Mouse (Mus musculus): ENCODE measurements around the gene Maats1. TPM values are rescaled to one million over a fixed set of nuclear protein-coding genes. Genes with fewer than 3 reads are reported as not detected.

The Maats1 gene
- polyA plus RNA-seq, 1 experiment, result 0.24 TPM

- DNase-seq (ENCODE audit: low read depth), result no peak
Observed at GRCm38 (mm10) chr16:38294685-38295348, 47.1 kb downstream of the Maats1 start, which contains the start of gene Nr1i2. Nr1i2 (minus strand) TSS chr16:38294824.

DNA sequence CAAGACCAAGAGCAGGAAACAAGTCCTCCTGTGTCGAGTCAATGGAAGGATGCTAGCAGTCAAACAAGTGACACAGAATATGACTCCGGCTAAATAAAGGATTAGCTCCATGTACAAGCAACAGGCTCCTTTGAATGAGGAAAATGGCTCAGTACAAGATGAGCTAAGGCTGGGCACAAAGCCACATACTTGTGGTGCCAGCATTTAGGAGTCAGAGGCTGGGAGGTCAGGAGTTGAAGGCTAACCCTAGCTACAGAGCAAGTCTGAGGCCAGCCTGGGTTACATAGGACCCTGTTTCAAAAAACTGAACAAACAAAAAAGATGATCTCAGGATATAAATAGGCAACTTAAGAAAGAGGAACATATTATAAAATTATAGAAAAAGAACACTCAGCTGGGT lies 51.8 kb downstream of the Maats1 start:
- no peak for DNase-seq (ENCODE audit: low read depth)

DNA sequence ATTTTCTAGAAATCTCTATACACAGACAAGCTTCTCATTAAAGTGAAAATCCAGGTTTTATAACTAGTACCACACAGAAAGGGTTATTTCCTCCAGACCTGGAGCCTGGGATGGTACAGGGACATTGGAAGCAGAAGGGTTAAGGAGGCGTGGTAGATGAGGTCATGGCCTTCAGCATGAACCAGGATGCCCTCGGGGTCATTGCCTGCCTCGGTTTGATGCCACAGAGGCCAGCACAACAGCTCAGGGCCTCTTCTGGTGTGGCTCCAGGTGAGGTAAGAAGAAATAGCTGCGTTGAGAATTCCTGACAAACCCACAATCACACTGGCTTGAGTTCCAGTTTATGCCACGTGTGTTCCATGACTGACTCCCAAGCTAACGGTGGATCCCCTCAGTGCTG lies 53.1 kb downstream of the Maats1 start:
- no peak for DNase-seq (ENCODE audit: low read depth)

DNA sequence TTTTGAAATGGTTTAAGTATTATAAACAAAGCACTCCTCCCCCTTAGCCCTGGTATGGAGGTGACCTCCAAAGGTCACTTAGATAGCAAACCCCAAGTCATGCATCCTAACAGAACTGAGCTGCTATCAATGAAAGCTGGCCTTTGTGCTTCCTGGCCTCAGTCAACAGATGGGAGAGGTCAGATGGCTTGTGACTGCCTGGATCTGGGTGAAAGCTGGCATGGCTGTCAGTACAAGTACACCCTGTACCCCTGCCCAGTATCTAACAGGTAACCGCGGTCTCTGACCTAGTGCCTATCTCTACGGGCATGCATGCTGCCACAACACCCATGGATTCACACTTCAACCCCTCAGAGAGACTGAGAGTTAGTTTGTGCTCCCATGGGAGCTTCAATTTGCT lies 54.2 kb downstream of the Maats1 start:
- no peak for DNase-seq (ENCODE audit: low read depth)

- DNase-seq (ENCODE audit: low read depth), result no peak
Observed at GRCm38 (mm10) chr16:38287357-38287756, 54.6 kb downstream of the Maats1 start.

DNA sequence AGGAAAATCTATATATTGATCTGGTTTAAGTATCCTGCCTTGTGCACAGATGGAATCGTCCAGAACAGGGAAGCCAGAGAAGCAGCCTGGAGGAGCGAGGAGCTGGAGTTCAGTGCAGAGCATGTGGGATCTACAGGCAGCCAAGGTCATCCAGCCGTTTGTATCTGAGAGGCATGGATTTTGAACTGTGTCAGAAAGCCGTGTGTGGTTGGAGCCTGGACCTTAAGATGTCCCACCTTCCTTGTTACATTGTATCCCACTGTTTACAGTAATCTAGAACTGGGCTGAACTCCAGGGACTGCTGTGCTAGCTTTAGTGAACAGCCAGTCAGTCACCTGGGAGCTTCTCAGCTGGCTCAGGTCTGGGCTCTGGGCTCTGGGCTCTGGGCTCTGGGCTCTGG lies 55.4 kb downstream of the Maats1 start:
- no peak for DNase-seq (ENCODE audit: low read depth)

GRCm38 (mm10) chr16:38285801-38286200 lies 56.1 kb downstream of the Maats1 start:
- no peak for DNase-seq (ENCODE audit: low read depth)

GRCm38 (mm10) chr16:38283300-38283699 lies 58.6 kb downstream of the Maats1 start:
- no peak for DNase-seq (ENCODE audit: low read depth)

DNA sequence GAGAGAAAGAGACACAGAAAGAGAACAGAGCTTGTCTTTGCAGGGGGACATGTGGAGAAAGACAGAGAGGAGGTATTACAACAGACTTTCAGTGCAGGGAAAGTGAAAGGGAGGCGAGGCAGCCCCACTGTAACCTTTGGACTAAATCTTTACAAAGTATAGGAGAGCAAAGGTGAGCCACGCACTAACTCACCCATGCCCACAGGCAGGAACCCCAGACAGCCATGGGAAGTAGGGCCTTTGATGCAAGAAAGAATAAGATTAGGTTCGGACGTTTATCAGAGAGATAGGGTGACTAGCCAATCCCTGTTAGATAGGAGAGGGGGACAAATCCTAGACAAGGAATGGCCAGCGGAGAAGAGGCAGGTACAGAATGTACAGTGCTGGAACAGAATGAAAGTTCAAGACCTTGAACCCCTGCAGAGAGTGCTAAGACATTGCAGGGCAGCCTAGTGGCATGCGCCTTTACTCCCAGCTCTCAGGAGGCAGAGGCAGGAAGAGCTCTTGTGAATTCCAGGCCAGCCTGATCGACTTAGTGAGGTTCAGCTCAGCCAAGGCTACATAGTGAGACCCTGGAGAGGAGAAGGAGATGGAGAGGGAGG lies 59.3 kb downstream of the Maats1 start:
- DNase-seq (ENCODE audit: low read depth), result no peak

GRCm38 (mm10) chr16:38280951-38281350 lies 61.0 kb downstream of the Maats1 start:
- no peak for DNase-seq (ENCODE audit: low read depth)

GRCm38 (mm10) chr16:38279794-38280193 lies 62.1 kb downstream of the Maats1 start:
- DNase-seq (ENCODE audit: low read depth), result no peak

DNA sequence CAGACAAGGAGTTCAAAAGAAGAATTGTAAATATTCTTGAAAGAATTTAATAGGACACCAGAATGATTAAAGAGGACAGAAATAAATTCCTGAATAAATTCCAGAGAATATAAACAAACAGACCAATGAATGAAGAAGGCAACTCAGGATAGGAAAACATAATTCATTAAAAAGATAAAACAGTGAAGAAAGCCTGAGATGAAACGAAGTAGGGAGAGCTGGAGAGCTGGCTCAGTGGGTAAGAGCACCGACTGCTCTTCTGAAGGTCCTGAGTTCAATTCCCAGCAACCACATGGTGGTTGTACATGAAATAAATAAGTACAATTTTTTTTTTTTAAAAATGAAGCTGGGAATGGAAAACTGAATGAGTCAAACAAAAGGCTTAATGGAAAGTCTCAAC lies 67.2 kb downstream of the Maats1 start:
- no peak for DNase-seq (ENCODE audit: low read depth)

DNA sequence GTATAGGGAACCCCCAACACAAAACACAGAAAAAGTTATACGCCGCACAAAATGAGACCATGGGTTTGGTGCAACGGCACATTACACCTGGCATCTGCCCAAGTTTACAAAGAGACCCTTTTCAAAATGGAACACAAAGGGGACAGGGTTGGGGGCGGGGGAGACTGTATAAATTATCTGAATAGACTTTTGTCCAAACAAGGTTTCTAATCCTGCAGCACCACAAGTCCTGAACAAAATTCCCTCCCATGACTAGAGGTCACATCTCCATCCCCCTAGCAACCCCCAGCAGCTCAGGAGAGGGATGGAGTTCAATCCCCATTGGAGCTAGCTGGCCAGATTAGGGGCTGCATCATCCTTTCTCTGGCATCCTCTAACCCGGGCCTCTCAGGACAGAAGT lies 69.5 kb downstream of the Maats1 start:
- no peak for DNase-seq (ENCODE audit: low read depth)

DNA sequence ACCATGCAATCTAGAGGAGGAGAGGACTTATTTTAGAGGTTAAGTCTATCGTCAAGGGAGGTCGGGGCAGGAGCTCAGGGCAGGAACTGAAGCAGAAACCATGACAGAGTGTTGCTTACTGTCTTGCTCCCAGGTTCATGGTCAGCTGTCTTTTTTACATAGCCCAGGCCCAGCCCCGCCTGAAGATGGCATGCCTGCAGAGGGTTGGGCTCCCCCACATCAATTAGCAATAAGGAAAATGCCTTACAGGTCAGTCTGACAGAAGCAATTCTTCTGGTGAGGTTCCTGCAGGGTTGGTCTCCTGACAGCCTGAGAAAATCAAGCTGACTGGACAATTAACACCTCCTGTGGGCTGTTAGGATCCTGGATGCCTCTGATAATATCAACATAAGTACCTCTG lies 70.3 kb downstream of the Maats1 start:
- DNase-seq (ENCODE audit: low read depth), result no peak

DNA sequence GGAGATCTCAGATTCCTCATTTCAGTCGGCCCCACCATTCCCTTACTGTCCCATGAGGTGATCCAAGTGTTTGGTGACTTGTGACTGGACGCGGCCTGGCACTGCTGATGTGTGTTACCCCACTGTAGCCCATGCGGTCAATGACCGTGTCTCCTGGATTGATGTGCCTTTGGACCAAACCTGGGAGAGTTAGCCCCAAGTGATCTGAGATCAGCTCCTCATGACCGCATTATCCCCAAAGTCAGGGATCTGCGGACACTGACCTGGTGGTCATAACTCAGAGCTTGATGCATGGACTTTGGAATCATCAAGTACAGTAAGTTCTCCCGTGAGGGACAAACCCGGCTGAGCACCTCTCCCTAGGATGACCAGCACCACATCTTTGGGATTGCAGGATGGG lies 86.0 kb downstream of the Maats1 start:
- DNase-seq (ENCODE audit: low read depth), result no peak

GRCm38 (mm10) chr16:38255107-38255506 lies 86.8 kb downstream of the Maats1 start:
- no peak for DNase-seq (ENCODE audit: low read depth)

DNA sequence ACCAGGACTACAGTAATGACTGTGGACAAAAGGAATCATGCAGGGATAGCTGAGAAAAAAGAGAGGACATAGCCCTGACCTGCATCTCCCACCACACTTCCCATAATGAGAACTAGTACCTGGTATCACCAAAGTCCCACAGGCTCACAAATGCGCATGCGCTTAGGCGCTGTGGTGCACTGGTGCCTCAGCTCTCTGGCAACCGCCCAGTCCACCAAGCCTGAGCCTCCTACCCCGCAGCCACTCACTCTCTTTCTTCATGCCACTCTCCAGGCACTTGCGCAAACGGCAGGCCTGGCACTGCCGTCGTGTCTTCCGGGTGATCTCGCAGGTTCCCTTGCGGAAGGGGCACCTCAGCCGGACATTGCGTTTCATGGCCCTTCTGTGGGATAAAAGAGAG lies 87.9 kb downstream of the Maats1 start:
- no peak for DNase-seq (ENCODE audit: low read depth)

GRCm38 (mm10) chr16:38250467-38250866 lies 91.5 kb downstream of the Maats1 start:
- no peak for DNase-seq (ENCODE audit: low read depth)

DNA sequence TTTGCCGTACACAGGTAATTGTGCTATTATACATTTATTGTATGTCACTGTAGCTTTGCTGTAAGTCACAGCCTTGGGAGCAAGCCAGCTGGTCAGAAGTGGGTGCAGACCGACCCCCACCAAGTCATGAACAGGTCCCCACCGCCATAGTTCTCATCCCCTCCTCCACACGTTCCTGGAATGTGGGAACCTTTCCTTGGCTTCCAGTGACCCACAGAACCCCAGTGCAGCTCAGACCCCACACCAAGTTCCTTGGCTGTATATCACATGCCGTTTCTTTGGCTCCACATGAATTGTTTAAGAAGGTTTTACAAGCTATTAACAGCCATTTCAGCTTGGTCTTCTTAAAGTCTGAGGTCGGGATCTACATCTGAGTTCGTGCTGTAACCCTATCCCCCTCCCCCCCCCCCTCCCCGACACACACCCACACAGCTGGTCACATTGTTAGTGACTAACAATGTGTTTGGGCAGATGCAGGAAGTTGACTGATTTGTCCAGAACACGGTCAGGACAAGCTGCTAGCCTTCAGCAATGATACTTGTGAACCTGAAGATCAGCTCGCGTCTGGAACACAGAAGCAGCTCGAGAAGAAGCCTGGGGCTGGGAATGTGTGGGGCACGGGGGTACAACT lies 93.5 kb downstream of the Maats1 start:
- no peak for DNase-seq (ENCODE audit: low read depth)

Data from gonadal fat pad, adult 2 months (tissue).